Mouse (Mus musculus) MEL (cell line): Measurements from ENCODE around the gene Tmem179. TPM values are rescaled to one million over a fixed set of nuclear protein-coding genes. Genes with fewer than 3 reads are reported as not detected.
A peak's percentile ranks its signal among the peaks of the same experiment; 100 is the strongest.

ENCODE experiments used
- DNase-seq: peaks from one replicate; pipeline ENCODE4 v3.0.0; 2011; ENCODE audit warnings: low read depth, low spot score
- H3K27ac ChIP-seq: 2 replicates; pipeline ENCODE4 v1.5.1; 2012; ENCODE audit warnings: low read depth, mild to moderate bottlenecking, control low read depth, low read length, moderate library complexity; ENCODE audit not compliant: control insufficient read depth
- H3K27me3 ChIP-seq, 2 experiments: fragments of 150-350 bp in 1 of 2; sonication (generic) in 1 of 2; 2 replicates each; pipeline ENCODE4 v1.6.1; 2012; ENCODE audit warnings: low read length in 2 of 2, mild to moderate bottlenecking in 2 of 2, improper control_type of control experiment in 1 of 2, moderate library complexity in 1 of 2; ENCODE audit not compliant: insufficient read depth in 2 of 2, control insufficient read depth in 1 of 2
- H3K36me3 ChIP-seq, 2 experiments: 2 replicates each; pipeline ENCODE4 v1.6.1; 2012 to 2014; ENCODE audit warnings: low read length in 2 of 2, improper control_type of control experiment in 1 of 2, inconsistent platforms in 1 of 2, mild to moderate bottlenecking in 1 of 2; ENCODE audit not compliant: insufficient read depth in 2 of 2, control insufficient read depth in 1 of 2
- H3K4me1 ChIP-seq, 2 experiments: fragments of 150-350 bp in 1 of 2; sonication (generic) in 1 of 2; 2 replicates each; pipeline ENCODE4 v1.6.1; 2012; ENCODE audit warnings: low read length in 2 of 2, improper control_type of control experiment in 1 of 2, mild to moderate bottlenecking in 1 of 2; ENCODE audit not compliant: insufficient read depth in 2 of 2, control insufficient read depth in 1 of 2
- H3K4me3 ChIP-seq, 2 experiments: fragments of 150-350 bp in 1 of 2; sonication (generic) in 1 of 2; 2 replicates each; pipeline ENCODE4 v1.5.1; 2012; ENCODE audit warnings: low read depth in 2 of 2, low read length in 2 of 2, mild to moderate bottlenecking in 2 of 2, moderate library complexity in 2 of 2, control low read depth in 1 of 2, improper control_type of control experiment in 1 of 2; ENCODE audit not compliant: control insufficient read depth in 1 of 2, insufficient read depth in 1 of 2
- H3K79me2 ChIP-seq: 2 replicates; pipeline ENCODE4 v1.6.1; 2012; ENCODE audit warnings: mild to moderate bottlenecking, low read length, moderate library complexity; ENCODE audit not compliant: control insufficient read depth, poor library complexity, insufficient read depth
- H3K9ac ChIP-seq: 2 replicates; pipeline ENCODE4 v1.6.1; 2012; ENCODE audit warnings: low read depth, mild to moderate bottlenecking, control low read depth, low read length, moderate library complexity; ENCODE audit not compliant: control insufficient read depth, poor library complexity, severe bottlenecking
- H3K9me3 ChIP-seq: fragments of 150-350 bp; sonication (generic); replicated peaks from 2 replicates; pipeline ENCODE4 v1.6.1; 2012; ENCODE audit warnings: mild to moderate bottlenecking, low read length, improper control_type of control experiment, moderate library complexity; ENCODE audit not compliant: insufficient read depth
- BHLHE40 ChIP-seq: IDR thresholded peaks from 2 replicates; pipeline ENCODE4 v1.6.1; 2012; ENCODE audit warnings: low read depth, mild to moderate bottlenecking, inconsistent platforms, low read length, improper control_type of control experiment, borderline replicate concordance
- CHD1 ChIP-seq: IDR thresholded peaks from 2 replicates; pipeline ENCODE4 v1.6.1; 2012; ENCODE audit warnings: low read depth, mild to moderate bottlenecking, inconsistent platforms, low read length, improper control_type of control experiment
- CTCF ChIP-seq, 3 experiments: IDR thresholded peaks in 2 of 3; conservative IDR thresholded peaks in 1 of 3; 2 replicates each; pipeline ENCODE4 v1.5.1; 2011 to 2012; ENCODE audit warnings: low read length in 3 of 3, low read depth in 2 of 3, mild to moderate bottlenecking in 2 of 3, improper control_type of control experiment in 1 of 3, inconsistent platforms in 1 of 3, mixed read lengths in 1 of 3, moderate library complexity in 1 of 3; ENCODE audit not compliant: control insufficient read depth in 1 of 3, insufficient read depth in 1 of 3, poor library complexity in 1 of 3, severe bottlenecking in 1 of 3
- E2F4 ChIP-seq: IDR thresholded peaks from 2 replicates; pipeline ENCODE4 v1.6.1; 2011; ENCODE audit warnings: low read depth, low read length, improper control_type of control experiment, borderline replicate concordance
- EP300 ChIP-seq, 2 experiments: IDR thresholded peaks; 2 replicates each; pipeline ENCODE4 v1.6.1; 2011; ENCODE audit warnings: improper control_type of control experiment in 2 of 2, low read length in 2 of 2, low read depth in 1 of 2, mild to moderate bottlenecking in 1 of 2
- MEF2A ChIP-seq: IDR thresholded peaks from 2 replicates; pipeline ENCODE4 v1.6.1; 2014; ENCODE audit warnings: low read depth, mild to moderate bottlenecking, inconsistent platforms, low read length, improper control_type of control experiment; ENCODE audit not compliant: poor library complexity, insufficient replicate concordance, severe bottlenecking; ENCODE audit errors: extremely low read depth
- MXI1 ChIP-seq: IDR thresholded peaks from 2 replicates; pipeline ENCODE4 v1.6.1; 2011; ENCODE audit warnings: mild to moderate bottlenecking, low read depth, low read length, improper control_type of control experiment
- MYB ChIP-seq: IDR thresholded peaks from 2 replicates; pipeline ENCODE4 v1.6.1; 2011; ENCODE audit warnings: mild to moderate bottlenecking, low read depth, low read length, improper control_type of control experiment
- POLR2A ChIP-seq, 2 experiments: IDR thresholded peaks; 2 replicates each; pipeline ENCODE4 v1.6.1; 2011 to 2012; ENCODE audit warnings: low read length in 2 of 2, mild to moderate bottlenecking in 2 of 2, control low read depth in 1 of 2, improper control_type of control experiment in 1 of 2, low read depth in 1 of 2, moderate library complexity in 1 of 2; ENCODE audit not compliant: control insufficient read depth in 1 of 2, insufficient read depth in 1 of 2, poor library complexity in 1 of 2
- POLR2AphosphoS2 ChIP-seq: IDR thresholded peaks from 2 replicates; pipeline ENCODE4 v1.6.1; 2011; ENCODE audit warnings: low read length, improper control_type of control experiment
- POLR2AphosphoS5 ChIP-seq: IDR thresholded peaks from 2 replicates; pipeline ENCODE4 v1.6.1; 2012; ENCODE audit warnings: low read depth, borderline replicate concordance, mild to moderate bottlenecking, inconsistent platforms, low read length, moderate library complexity, mixed read lengths
- RAD21 ChIP-seq: IDR thresholded peaks from 2 replicates; pipeline ENCODE4 v1.6.1; 2011; ENCODE audit warnings: mild to moderate bottlenecking, low read depth, low read length, improper control_type of control experiment
- RCOR1 ChIP-seq: IDR thresholded peaks from 2 replicates; pipeline ENCODE4 v1.6.1; 2012; ENCODE audit warnings: low read depth, mild to moderate bottlenecking, inconsistent platforms, low read length, improper control_type of control experiment
- SMC3 ChIP-seq: IDR thresholded peaks from 2 replicates; pipeline ENCODE4 v1.6.1; 2011; ENCODE audit warnings: low read depth, low read length, improper control_type of control experiment
- TAL1 ChIP-seq: IDR thresholded peaks from 2 replicates; pipeline ENCODE4 v1.6.1; 2012; ENCODE audit warnings: mild to moderate bottlenecking, inconsistent platforms, low read length, moderate library complexity, mixed read lengths
- UBTF ChIP-seq: IDR thresholded peaks from 2 replicates; pipeline ENCODE4 v1.6.1; 2012; ENCODE audit warnings: low read depth, mild to moderate bottlenecking, inconsistent platforms, low read length, improper control_type of control experiment, moderate library complexity, borderline replicate concordance; ENCODE audit not compliant: insufficient read depth
- USF2 ChIP-seq, 2 experiments: IDR thresholded peaks; 2 replicates each; pipeline ENCODE4 v1.6.1; 2011 to 2012; ENCODE audit warnings: improper control_type of control experiment in 2 of 2, low read length in 2 of 2, borderline replicate concordance in 1 of 2, inconsistent platforms in 1 of 2, low read depth in 1 of 2, mild to moderate bottlenecking in 1 of 2; ENCODE audit not compliant: insufficient read depth in 1 of 2
- ZKSCAN1 ChIP-seq: IDR thresholded peaks from 2 replicates; pipeline ENCODE4 v1.6.1; 2012; ENCODE audit warnings: low read depth, mild to moderate bottlenecking, inconsistent platforms, low read length, improper control_type of control experiment, moderate library complexity
- ZMIZ1 ChIP-seq: IDR thresholded peaks from 2 replicates; pipeline ENCODE4 v1.6.1; 2012; ENCODE audit warnings: low read depth, mild to moderate bottlenecking, inconsistent platforms, low read length, improper control_type of control experiment, moderate library complexity
- polyA plus RNA-seq, 2 experiments: library from polyadenylated mRNA; stranded (reverse) in 1 of 2; unstranded in 1 of 2; fragments of >175 nt in 1 of 2; fragments of >200 nt in 1 of 2; gene quantifications; 2 replicates each; pipeline versions ENCODE4 v1.2.1 to v1.2.4; 2012; ENCODE audit warnings: low replicate concordance in 2 of 2, low read depth in 1 of 2; ENCODE audit not compliant: insufficient read length in 2 of 2, insufficient read depth in 1 of 2, missing spikeins in 1 of 2
- total RNA-seq: library from RNA; depleted of rRNA; stranded (reverse); fragments of 300-350 nt; gene quantifications from 2 replicates; pipeline ENCODE4 v1.2.3, GENCODE M21; 2012

Tmem179 gene
- total and polyA plus RNA-seq, 3 experiments, result 0.08 to 0.10 TPM; not detected in 1

DNA sequence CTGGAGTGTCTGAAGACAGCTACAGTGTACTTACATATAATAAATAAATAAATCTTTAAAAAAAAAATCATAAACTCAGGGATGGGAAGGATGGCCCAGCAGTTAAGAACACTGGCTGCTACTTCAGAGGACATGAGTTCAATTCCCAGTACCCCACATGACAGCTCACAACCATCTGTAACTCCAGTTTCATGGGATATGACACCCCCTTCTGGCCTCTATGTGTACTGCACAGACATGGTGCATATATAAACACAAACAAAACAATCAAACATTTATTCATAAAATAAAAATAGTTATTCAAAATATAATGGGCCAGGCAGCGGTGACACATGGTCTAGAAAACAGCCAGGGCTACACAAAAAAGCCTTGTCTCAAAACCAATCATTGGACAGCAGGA, 32.7 kb upstream of the Tmem179 start:
- no peaks in the 10 kb centered on the region for H3K9me3 ChIP-seq

DNA sequence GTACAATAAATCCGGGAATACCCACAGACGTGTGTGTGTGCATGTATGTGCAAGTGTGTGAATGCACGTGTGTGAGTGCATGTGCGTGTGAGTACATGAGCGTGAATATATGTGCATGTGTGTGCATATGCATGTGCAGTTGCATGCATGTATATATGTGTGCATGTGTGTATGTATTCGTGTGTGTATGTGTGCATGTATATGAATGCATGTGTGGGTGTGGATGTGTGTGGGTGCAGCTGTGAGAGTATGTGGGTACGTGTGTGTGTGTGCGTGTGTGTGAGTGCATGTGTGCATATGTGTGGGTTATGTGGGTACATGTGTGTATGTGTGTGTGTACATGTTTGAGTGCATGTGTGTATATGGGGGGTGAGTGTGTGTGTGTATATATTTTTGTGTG, 29.6 kb upstream of the Tmem179 start:
- Histone ChIP-seq H3K27ac (no peak overlapping the region), H3K36me3 (no peaks in the 10 kb centered on the region), H3K4me1 (no peaks in the 10 kb centered on the region), H3K27me3 (no peaks in the 10 kb centered on the region), H3K79me2 (no peaks in the 10 kb centered on the region), H3K4me3 (no peak overlapping the region), H3K9me3 (no peaks in the 10 kb centered on the region), H3K9ac (no peak overlapping the region)
- DNase-seq, result no peak
- TF ChIP-seq MYB (no peak), E2F4 (no peak), POLR2A (IDR thresholded peaks at IDR 0.05; ENCODE audit: control insufficient read depth in 1 of 2, insufficient read depth in 1 of 2, low read depth in 1 of 2, low read length in 2 of 2, poor library complexity in 1 of 2) (no peak), TAL1 (peak; percentile 19; the same call in 1 of the 2 replicates), POLR2AphosphoS2 (no peak), POLR2AphosphoS5 (peak; percentile 97; the same call in 1 of the 2 replicates), USF2 (IDR thresholded peaks at IDR 0.05; ENCODE audit: borderline replicate concordance in 1 of 2, insufficient read depth in 1 of 2, low read depth in 1 of 2, low read length in 2 of 2) (no peak), ZMIZ1 (no peak), EP300 (IDR thresholded peaks at IDR 0.05; ENCODE audit: low read depth in 1 of 2, low read length in 2 of 2) (no peak), SMC3 (no peak)

More for the DNA sequence above, 32.7 kb upstream of the Tmem179 start:
- Histone ChIP-seq H3K4me1 (no peaks in the 10 kb centered on the region), H3K79me2 (no peaks in the 10 kb centered on the region), H3K9ac (no peak overlapping the region), H3K36me3 (no peaks in the 10 kb centered on the region), H3K27ac (no peak overlapping the region), H3K4me3 (no peak overlapping the region), H3K27me3 (no peaks in the 10 kb centered on the region)
- no peak for DNase-seq
- no peak for TF ChIP-seq ZKSCAN1
- TF ChIP-seq CHD1, result no peak
- no peak for TF ChIP-seq RCOR1
- TF ChIP-seq CTCF (IDR thresholded peaks at IDR 0.05 in 2 of 3, conservative IDR thresholded peaks at IDR 0.05 in 1 of 3; ENCODE audit: control insufficient read depth in 1 of 3, insufficient read depth in 1 of 3, low read depth in 2 of 3, low read length in 3 of 3, poor library complexity in 1 of 3, severe bottlenecking in 1 of 3), result peak in 2 of 3 experiments; percentile 60 to 61; a peak in 4 of 6 replicates
- TF ChIP-seq SMC3, result peak; percentile 38
- no peak for TF ChIP-seq ZMIZ1
- no peak for TF ChIP-seq BHLHE40
- no peak for TF ChIP-seq MEF2A
- peak; percentile 47 for TF ChIP-seq RAD21
- no peak for TF ChIP-seq UBTF
- TF ChIP-seq MXI1, result no peak
